Mouse (Mus musculus): ENCODE measurements around the gene Acp7.

GRCm38 (mm10) chr7:28596436-28597276, 34.5 kb downstream of the Acp7 start:
- no peak for TF ChIP-seq CTCF (IDR thresholded peaks at IDR 0.05; ENCODE audit: low read depth)
- peak; percentile 58 for TF ChIP-seq EP300 (optimal IDR thresholded peaks at IDR 0.05)
